Mouse (Mus musculus): ENCODE measurements around the gene Meis2.

GRCm38 (mm10) chr2:115872851-115873250 is 192.8 kb downstream of the Meis2 start:
- TF ChIP-seq ZNF384 (IDR thresholded peaks at IDR 0.05; ENCODE audit: low read depth, low read length) (no peak), MAFK (IDR thresholded peaks at IDR 0.05; ENCODE audit: insufficient read depth, low read depth, low read length) (no peak)

All from ES-E14 (cell line).